Mouse (Mus musculus) hindbrain, embryonic 16.5 days (tissue): ENCODE measurements at regions not wholly inside any gene's neighbourhood (a gene's known extent, or its start where the extent isn't known, plus 50 kb on each side); places are given as distances from the start of the nearest gene placed in this dataset.
A peak's percentile ranks its signal among the peaks of the same experiment; 100 is the strongest.

Experiments used
- ATAC-seq: fragments of 200-750 bp; cut with Nextera tagmentation; 2 replicates; pipeline ENCODE4 v1.8.0; 2017; ENCODE audit warnings: moderate TSS enrichment, moderate library complexity
- H3K27ac ChIP-seq: fragments of 300-500 bp; sonication (generic); 2 replicates; pipeline ENCODE4 v1.5.1; 2014; ENCODE audit warnings: low read depth, mild to moderate bottlenecking, control low read depth, low read length, moderate library complexity
- H3K27me3 ChIP-seq: fragments of 300-500 bp; sonication (generic); replicated peaks from 2 replicates; pipeline ENCODE4 v1.6.1; 2014; ENCODE audit warnings: low read length; ENCODE audit not compliant: control insufficient read depth, insufficient read depth
- H3K36me3 ChIP-seq: fragments of 300-500 bp; sonication (generic); 2 replicates; pipeline ENCODE4 v1.6.1; 2014; ENCODE audit warnings: mild to moderate bottlenecking, low read length, moderate library complexity, mixed read lengths; ENCODE audit not compliant: control insufficient read depth, insufficient read depth
- H3K4me1 ChIP-seq: fragments of 300-500 bp; sonication (generic); 2 replicates; pipeline ENCODE4 v1.6.1; 2014; ENCODE audit warnings: low read depth, low read length; ENCODE audit not compliant: control insufficient read depth, insufficient read depth
- H3K4me2 ChIP-seq: fragments of 300-500 bp; sonication (generic); 2 replicates; pipeline ENCODE4 v1.6.1; 2014; ENCODE audit warnings: mild to moderate bottlenecking, low read length, control low read depth, moderate library complexity
- H3K4me3 ChIP-seq: fragments of 300-500 bp; sonication (generic); 2 replicates; pipeline ENCODE4 v1.5.1; 2014; ENCODE audit warnings: mild to moderate bottlenecking, low read length, control low read depth, moderate library complexity
- H3K9ac ChIP-seq: fragments of 300-500 bp; sonication (generic); 2 replicates; pipeline ENCODE4 v1.6.1; 2014; ENCODE audit warnings: low read depth, mild to moderate bottlenecking, control low read depth, low read length, moderate library complexity
- H3K9me3 ChIP-seq: fragments of 300-500 bp; sonication (generic); 2 replicates; pipeline ENCODE4 v1.6.1; 2014; ENCODE audit warnings: mild to moderate bottlenecking, low read length, moderate library complexity; ENCODE audit not compliant: control insufficient read depth
- WGBS: fragments of 180-500 bp; shearing (Covaris S2); extraction: QIAGEN DNeasy Blood & Tissue Kit; methylation state at CpG from one replicate; pipeline ENCODE4 v1.1.7; 2014; 5-methylcytosine and 5-hydroxymethylcytosine counted together

- Histone ChIP-seq H3K4me3 (no peak overlapping the region), H3K9ac (no peak overlapping the region), H3K4me2 (no peak overlapping the region), H3K36me3 (no peaks in the 10 kb centered on the region), H3K27me3 (no peaks in the 10 kb centered on the region; the same call in 1 of the 2 replicates), H3K4me1 (no peaks in the 10 kb centered on the region), H3K27ac (no peak overlapping the region), H3K9me3 (no peaks in the 10 kb centered on the region)
- WGBS, result 96% methylated on average over 10 of the region's 10 CpGs
- ATAC-seq, result no peak
Measured at GRCm38 (mm10) chr8:88862846-88863455, 166.1 kb downstream of the Cyld start.

GRCm38 (mm10) chr8:88857216-88857615 lies 160.4 kb downstream of the Cyld start:
- no peak for ATAC-seq
- Histone ChIP-seq H3K4me2 (no peak overlapping the region), H3K36me3 (no peaks in the 10 kb centered on the region), H3K4me1 (no peaks in the 10 kb centered on the region), H3K27ac (no peak overlapping the region), H3K9me3 (peaks cover 3% of the 10 kb centered on the region; the same call in 1 of the 2 replicates), H3K4me3 (no peak overlapping the region), H3K27me3 (no peaks in the 10 kb centered on the region; the same call in none of the 2 replicates), H3K9ac (no peak overlapping the region)
- 79% methylated on average over 2 of the region's 2 CpGs for WGBS

- peaks cover 3% of the 10 kb centered on the region; the same call in 1 of the 2 replicates for H3K9me3 ChIP-seq
- H3K9ac ChIP-seq, result no peak overlapping the region
- H3K27me3 ChIP-seq, result no peaks in the 10 kb centered on the region; the same call in none of the 2 replicates
- H3K4me1 ChIP-seq, result no peaks in the 10 kb centered on the region
- H3K4me2 ChIP-seq, result no peak overlapping the region
- no peak for ATAC-seq
- WGBS, result 86% methylated on average over 8 of the region's 8 CpGs
- no peaks in the 10 kb centered on the region for H3K36me3 ChIP-seq
- H3K27ac ChIP-seq, result no peak overlapping the region
- H3K4me3 ChIP-seq, result no peak overlapping the region
Measured at GRCm38 (mm10) chr8:88853200-88853599, 156.4 kb downstream of the Cyld start.

- Histone ChIP-seq H3K27me3 (no peaks in the 10 kb centered on the region), H3K4me3 (no peak overlapping the region), H3K4me2 (no peak overlapping the region), H3K4me1 (peaks cover 5% of the 10 kb centered on the region; the same call in 1 of the 2 replicates), H3K9ac (no peak overlapping the region), H3K9me3 (no peaks in the 10 kb centered on the region), H3K36me3 (no peaks in the 10 kb centered on the region), H3K27ac (no peak overlapping the region)
- no peak for ATAC-seq
- WGBS, result 43% methylated on average over 11 of the region's 11 CpGs
Measured at GRCm38 (mm10) chr8:88845916-88846315, 149.1 kb downstream of the Cyld start.

GRCm38 (mm10) chr8:88844370-88844769 lies 147.5 kb downstream of the Cyld start:
- Histone ChIP-seq H3K9ac (no peak overlapping the region), H3K36me3 (no peaks in the 10 kb centered on the region), H3K4me3 (no peak overlapping the region), H3K27ac (no peak overlapping the region), H3K4me1 (peaks cover 5% of the 10 kb centered on the region; the same call in 1 of the 2 replicates), H3K9me3 (no peaks in the 10 kb centered on the region), H3K4me2 (no peak overlapping the region), H3K27me3 (no peaks in the 10 kb centered on the region)
- peak; percentile 75 for ATAC-seq
- 34% methylated on average over 5 of the region's 5 CpGs for WGBS

- Histone ChIP-seq H3K27ac (no peak overlapping the region), H3K4me3 (no peak overlapping the region), H3K27me3 (no peaks in the 10 kb centered on the region), H3K4me2 (no peak overlapping the region), H3K4me1 (peaks cover 5% of the 10 kb centered on the region; the same call in 1 of the 2 replicates), H3K9ac (no peak overlapping the region), H3K9me3 (no peaks in the 10 kb centered on the region), H3K36me3 (no peaks in the 10 kb centered on the region)
- no peak for ATAC-seq
- WGBS, result 80% methylated on average over 7 of the region's 7 CpGs
Measured at GRCm38 (mm10) chr8:88842451-88842850, 145.6 kb downstream of the Cyld start.

- ATAC-seq, result no peak
- H3K4me3 ChIP-seq, result no peak overlapping the region
- no peak overlapping the region for H3K27ac ChIP-seq
- H3K4me2 ChIP-seq, result no peak overlapping the region
- no peaks in the 10 kb centered on the region for H3K27me3 ChIP-seq
- no peaks in the 10 kb centered on the region for H3K9me3 ChIP-seq
- H3K4me1 ChIP-seq, result no peaks in the 10 kb centered on the region
- 63% methylated on average over 5 of the region's 5 CpGs for WGBS
- H3K36me3 ChIP-seq, result no peaks in the 10 kb centered on the region
- H3K9ac ChIP-seq, result no peak overlapping the region
Measured at GRCm38 (mm10) chr8:88840096-88840495, 143.3 kb downstream of the Cyld start.

GRCm38 (mm10) chr8:88835756-88836291 lies 139.0 kb downstream of the Cyld start:
- Histone ChIP-seq H3K4me1 (no peaks in the 10 kb centered on the region), H3K36me3 (no peaks in the 10 kb centered on the region), H3K9ac (no peak overlapping the region), H3K27ac (no peak overlapping the region), H3K9me3 (no peaks in the 10 kb centered on the region), H3K4me2 (no peak overlapping the region), H3K4me3 (no peak overlapping the region), H3K27me3 (no peaks in the 10 kb centered on the region)
- 38% methylated on average over 12 of the region's 12 CpGs for WGBS
- ATAC-seq, result no peak

- Histone ChIP-seq H3K27me3 (no peaks in the 10 kb centered on the region), H3K27ac (no peak overlapping the region), H3K9ac (no peak overlapping the region), H3K4me2 (no peak overlapping the region), H3K4me1 (no peaks in the 10 kb centered on the region), H3K36me3 (no peaks in the 10 kb centered on the region), H3K9me3 (no peaks in the 10 kb centered on the region), H3K4me3 (no peak overlapping the region)
- WGBS, result 65% methylated on average over 5 of the region's 5 CpGs
- ATAC-seq, result no peak
Measured at GRCm38 (mm10) chr8:88825816-88826215, 129.0 kb downstream of the Cyld start.
